Mouse (Mus musculus) gastrocnemius, adult 2 months (tissue): ENCODE results near the gene Shmt1. TPM values are rescaled to one million over a fixed set of nuclear protein-coding genes. Genes with fewer than 3 reads are reported as not detected.
A peak's percentile ranks its signal among the peaks of the same experiment; 100 is the strongest.

Experiments
- DNase-seq: peaks from one replicate; pipeline ENCODE4 v3.0.0; 2022
- H3K27ac ChIP-seq: fragments of 200-600 bp; 2 replicates; pipeline ENCODE4 v1.8.1; 2022; ENCODE audit warnings: mild to moderate bottlenecking
- H3K4me3 ChIP-seq: fragments of 200-600 bp; 2 replicates; pipeline ENCODE4 v1.8.1; 2022; ENCODE audit warnings: mild to moderate bottlenecking, moderate library complexity
- CTCF ChIP-seq: fragments of 200-600 bp; IDR thresholded peaks from 2 replicates; pipeline ENCODE4 v1.8.1; 2022; ENCODE audit warnings: antibody characterized with exemption, mild to moderate bottlenecking, moderate library complexity
- intact Hi-C: fragments of 180-260 bp; cut with DNase I; formaldehyde crosslinking; loops from one replicate; pipeline ENCODE4 v1.15.1; 2025
- total RNA-seq, 2 experiments: library from RNA; stranded (reverse); gene quantifications; 2 replicates each; pipeline ENCODE4 v1.2.3; 2021

The Shmt1 gene
- total RNA-seq, 2 experiments from 2014 or later, result 8.3 to 10.0 TPM

- no peak for DNase-seq
- intact Hi-C loops, result loop anchor here (5.0 kb wide), 1 partner anchor 48 kb away; the partner anchor contains the start of genes Smcr8 and Top3a
- H3K4me3 ChIP-seq, result no peak overlapping the region
- no peak overlapping the region for H3K27ac ChIP-seq
- no peak for TF ChIP-seq CTCF
These were observed 13.7 kb upstream of the Shmt1 start for GRCm38 (mm10) chr11:60825191-60825590.

- intact Hi-C loops, result no loop called here
- Histone ChIP-seq H3K27ac (no peak overlapping the region), H3K4me3 (no peak overlapping the region)
- no peak for TF ChIP-seq CTCF
- no peak for DNase-seq
These were observed 12.3 kb upstream of the Shmt1 start for GRCm38 (mm10) chr11:60823771-60824170.

GRCm38 (mm10) chr11:60816398-60816797, 4.9 kb upstream of the Shmt1 start:
- DNase-seq, result no peak
- no peak for TF ChIP-seq CTCF
- Histone ChIP-seq H3K4me3 (no peak overlapping the region), H3K27ac (no peak overlapping the region)
- intact Hi-C loops, result no loop called here

GRCm38 (mm10) chr11:60811054-60811460, 461 bp downstream of the Shmt1 start:
- intact Hi-C loops, result no loop called here
- no peak for TF ChIP-seq CTCF
- Histone ChIP-seq H3K27ac (peak overlapping the region; percentile 83), H3K4me3 (peak overlapping the region; percentile 69)
- DNase-seq, result peak; percentile 97

- H3K27ac ChIP-seq, result peak overlapping the region; percentile 83
- DNase-seq, result no peak
- no peak for TF ChIP-seq CTCF
- H3K4me3 ChIP-seq, result peak overlapping the region; percentile 69
- intact Hi-C loops, result no loop called here
These were observed 1.2 kb downstream of the Shmt1 start for GRCm38 (mm10) chr11:60810046-60810965.

GRCm38 (mm10) chr11:60809546-60809945, 2.0 kb downstream of the Shmt1 start:
- intact Hi-C loops, result no loop called here
- TF ChIP-seq CTCF, result no peak
- no peak for DNase-seq
- H3K4me3 ChIP-seq, result no peak overlapping the region
- peak overlapping the region; percentile 83; the same call in 1 of the 2 replicates for H3K27ac ChIP-seq

- H3K4me3 ChIP-seq, result no peak overlapping the region
- intact Hi-C loops, result no loop called here
- H3K27ac ChIP-seq, result peak overlapping the region; percentile 65
- TF ChIP-seq CTCF, result no peak
- peak; percentile 62 for DNase-seq
These were observed 3.0 kb downstream of the Shmt1 start for GRCm38 (mm10) chr11:60808286-60809070.

GRCm38 (mm10) chr11:60800892-60801291, 10.6 kb downstream of the Shmt1 start:
- H3K4me3 ChIP-seq, result no peak overlapping the region
- H3K27ac ChIP-seq, result no peak overlapping the region
- TF ChIP-seq CTCF, result no peak
- intact Hi-C loops, result no loop called here
- DNase-seq, result no peak

- TF ChIP-seq CTCF, result peak; percentile 29; the same call in 1 of the 2 replicates
- intact Hi-C loops, result no loop called here
- Histone ChIP-seq H3K27ac (no peak overlapping the region), H3K4me3 (no peak overlapping the region)
- no peak for DNase-seq
These were observed 11.5 kb downstream of the Shmt1 start for GRCm38 (mm10) chr11:60799977-60800376.

GRCm38 (mm10) chr11:60796342-60796741, 15.2 kb downstream of the Shmt1 start:
- no peak for TF ChIP-seq CTCF
- Histone ChIP-seq H3K4me3 (no peak overlapping the region), H3K27ac (peak overlapping the region; percentile 75)
- intact Hi-C loops, result no loop called here
- DNase-seq, result peak; percentile 56

- TF ChIP-seq CTCF, result no peak
- intact Hi-C loops, result no loop called here
- no peak for DNase-seq
- Histone ChIP-seq H3K27ac (no peak overlapping the region), H3K4me3 (no peak overlapping the region)
These were observed 21.0 kb downstream of the Shmt1 start for GRCm38 (mm10) chr11:60790472-60790871.

GRCm38 (mm10) chr11:60787595-60787994, 23.9 kb downstream of the Shmt1 start:
- Histone ChIP-seq H3K4me3 (no peak overlapping the region), H3K27ac (peak overlapping the region; percentile 64)
- DNase-seq, result peak; percentile 60
- intact Hi-C loops, result loop anchor here (5.0 kb wide), 1 partner anchor 90 kb away; the partner anchor contains the start of gene Tmem11
- TF ChIP-seq CTCF, result no peak
